Mouse (Mus musculus) lung, postnatal 0 days (tissue): ENCODE results near the gene Fhad1. TPM values are rescaled to one million over a fixed set of nuclear protein-coding genes. Genes with fewer than 3 reads are reported as not detected.
A peak's percentile ranks its signal among the peaks of the same experiment; 100 is the strongest.

Source experiments
- ATAC-seq: fragments of 200-750 bp; cut with Nextera tagmentation; 2 replicates; pipeline ENCODE4 v1.8.0; 2017; ENCODE audit warnings: moderate library complexity
- DNase-seq: peaks from one replicate; pipeline ENCODE4 v3.0.0-alpha.2; 2016; ENCODE audit warnings: low spot score
- H3K27ac ChIP-seq: fragments of 300-500 bp; sonication (generic); 2 replicates; pipeline ENCODE4 v1.5.1; 2014; ENCODE audit warnings: antibody characterized with exemption, mild to moderate bottlenecking, low read length, mixed read lengths
- H3K27me3 ChIP-seq: fragments of 300-500 bp; sonication (generic); replicated peaks from 2 replicates; pipeline ENCODE4 v1.6.1; 2014; ENCODE audit warnings: low read length, mixed read lengths; ENCODE audit not compliant: insufficient read depth
- H3K36me3 ChIP-seq: fragments of 300-500 bp; sonication (generic); 2 replicates; pipeline ENCODE4 v1.6.1; 2014; ENCODE audit warnings: low read length, mixed read lengths; ENCODE audit not compliant: insufficient read depth
- H3K4me1 ChIP-seq: fragments of 300-500 bp; sonication (generic); 2 replicates; pipeline ENCODE4 v1.6.1; 2014; ENCODE audit warnings: antibody characterized with exemption, low read depth, low read length, mixed read lengths; ENCODE audit not compliant: insufficient read depth
- H3K4me2 ChIP-seq: fragments of 300-500 bp; sonication (generic); replicated peaks from 2 replicates; pipeline ENCODE4 v1.6.1; 2014; ENCODE audit warnings: low read depth, mild to moderate bottlenecking, low read length, moderate library complexity, mixed read lengths
- H3K4me3 ChIP-seq: fragments of 300-500 bp; sonication (generic); 2 replicates; pipeline ENCODE4 v1.5.1; 2014; ENCODE audit warnings: low read depth, low read length
- H3K9ac ChIP-seq: fragments of 300-500 bp; sonication (generic); replicated peaks from 2 replicates; pipeline ENCODE4 v1.6.1; 2014; ENCODE audit warnings: low read depth, mild to moderate bottlenecking
- H3K9me3 ChIP-seq: fragments of 300-500 bp; sonication (generic); 2 replicates; pipeline ENCODE4 v1.6.1; 2016; ENCODE audit warnings: low read length, mixed read lengths
- CTCF ChIP-seq: IDR thresholded peaks from 2 replicates; pipeline ENCODE4 v1.5.1; 2016; ENCODE audit warnings: antibody characterized with exemption, mild to moderate bottlenecking
- EP300 ChIP-seq: IDR thresholded peaks from 2 replicates; pipeline ENCODE4 v1.6.1; 2016; ENCODE audit warnings: antibody characterized with exemption, mild to moderate bottlenecking, control low read depth
- WGBS: fragments of 180-500 bp; shearing (Covaris S2); extraction: QIAGEN DNeasy Blood & Tissue Kit; methylation state at CpG from one replicate; pipeline ENCODE4 v1.1.7; 2014; 5-methylcytosine and 5-hydroxymethylcytosine counted together
- polyA plus RNA-seq: library from polyadenylated mRNA; unstranded; fragments of >200 nt; fragmentation: Nextera tagmentation; extraction: Ambion mirVana; gene quantifications from 2 replicates; pipeline ENCODE4 v1.2.1, GENCODE M21; 2015

Fhad1 gene
- polyA plus RNA-seq, 1 experiment from 2014 or later: 6.5 TPM

- no peak overlapping the region for H3K27ac ChIP-seq
- no peaks in the 10 kb centered on the region for H3K27me3 ChIP-seq
- DNase-seq: peak; percentile 37
- H3K4me1 ChIP-seq: no peaks in the 10 kb centered on the region
- no peak overlapping the region for H3K4me2 ChIP-seq
- peak; percentile 21 for ATAC-seq
- no peak overlapping the region for H3K9ac ChIP-seq
- WGBS: 61% methylated on average over 13 of the region's 14 CpGs
- H3K4me3 ChIP-seq: no peak overlapping the region
- H3K9me3 ChIP-seq: no peaks in the 10 kb centered on the region
- TF ChIP-seq CTCF: no peak
- H3K36me3 ChIP-seq: no peaks in the 10 kb centered on the region
Measured at GRCm38 (mm10) chr4:141932785-141933574, 81.9 kb downstream of the Fhad1 start.

- WGBS: 80% methylated on average over 5 of the region's 5 CpGs
- no peak for ATAC-seq
- H3K9ac ChIP-seq: no peak overlapping the region
- no peaks in the 10 kb centered on the region for H3K27me3 ChIP-seq
- no peaks in the 10 kb centered on the region for H3K4me1 ChIP-seq
- DNase-seq: no peak
- no peak overlapping the region for H3K4me2 ChIP-seq
- TF ChIP-seq CTCF (no peak), EP300 (no peak)
- H3K36me3 ChIP-seq: no peaks in the 10 kb centered on the region
- H3K4me3 ChIP-seq: no peak overlapping the region
- no peaks in the 10 kb centered on the region for H3K9me3 ChIP-seq
- H3K27ac ChIP-seq: no peak overlapping the region
Measured at GRCm38 (mm10) chr4:141931526-141931925, 83.4 kb downstream of the Fhad1 start.

GRCm38 (mm10) chr4:141930001-141930400, 84.9 kb downstream of the Fhad1 start:
- no peak for ATAC-seq
- no peak for DNase-seq
- no peak overlapping the region for H3K4me3 ChIP-seq
- H3K4me1 ChIP-seq: no peaks in the 10 kb centered on the region
- no peak overlapping the region for H3K9ac ChIP-seq
- no peaks in the 10 kb centered on the region for H3K27me3 ChIP-seq
- H3K9me3 ChIP-seq: no peaks in the 10 kb centered on the region
- H3K27ac ChIP-seq: no peak overlapping the region
- H3K36me3 ChIP-seq: no peaks in the 10 kb centered on the region
- TF ChIP-seq EP300: no peak
- no peak for TF ChIP-seq CTCF
- WGBS: 78% methylated on average over 11 of the region's 11 CpGs
- no peak overlapping the region for H3K4me2 ChIP-seq

GRCm38 (mm10) chr4:141928881-141929281, 86.0 kb downstream of the Fhad1 start:
- Histone ChIP-seq H3K27ac (no peak overlapping the region), H3K9me3 (no peaks in the 10 kb centered on the region), H3K4me3 (no peak overlapping the region), H3K9ac (no peak overlapping the region), H3K36me3 (no peaks in the 10 kb centered on the region), H3K27me3 (no peaks in the 10 kb centered on the region), H3K4me1 (no peaks in the 10 kb centered on the region), H3K4me2 (no peak overlapping the region)
- peak; percentile 96 for TF ChIP-seq EP300
- TF ChIP-seq CTCF: no peak
- 26% methylated on average over 7 of the region's 7 CpGs for WGBS
- DNase-seq (peak; percentile 89), ATAC-seq (peak; percentile 89)

DNA sequence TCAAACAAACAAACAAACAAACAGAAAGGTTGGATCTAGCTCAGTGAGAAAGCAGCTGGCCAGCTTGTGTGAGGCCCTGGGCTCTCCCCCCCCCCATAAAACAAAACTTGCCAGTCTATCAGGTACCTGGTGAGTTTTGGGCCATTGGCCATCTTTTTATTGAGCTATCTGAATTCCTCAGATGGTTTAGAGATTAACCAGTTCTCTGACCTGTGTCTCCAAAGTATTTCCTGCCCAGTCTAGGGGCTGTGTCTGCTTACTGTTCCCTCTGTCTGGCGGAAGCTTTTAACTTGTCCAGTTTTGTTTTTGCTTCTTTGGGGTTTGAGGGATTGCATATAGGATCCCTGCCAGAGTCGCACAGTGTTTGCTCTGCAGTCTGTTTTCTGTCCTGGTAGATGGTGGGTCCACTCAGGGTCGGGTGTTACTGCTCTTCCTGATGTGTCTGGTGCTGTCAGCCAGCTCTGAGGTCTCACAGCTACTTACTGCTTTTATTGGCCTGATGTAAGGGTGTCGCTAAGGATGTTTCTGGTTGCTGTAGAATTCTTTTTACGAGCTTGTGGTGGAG, 89.0 kb downstream of the Fhad1 start:
- no peak overlapping the region for H3K27ac ChIP-seq
- no peak overlapping the region for H3K9ac ChIP-seq
- no peaks in the 10 kb centered on the region for H3K9me3 ChIP-seq
- no peaks in the 10 kb centered on the region for H3K27me3 ChIP-seq
- 46% methylated on average over 5 of the region's 5 CpGs for WGBS
- no peak overlapping the region for H3K4me3 ChIP-seq
- ATAC-seq (no peak), DNase-seq (no peak)
- TF ChIP-seq EP300 (no peak), CTCF (no peak)
- H3K4me2 ChIP-seq: no peak overlapping the region
- no peaks in the 10 kb centered on the region for H3K36me3 ChIP-seq
- H3K4me1 ChIP-seq: no peaks in the 10 kb centered on the region

- H3K4me3 ChIP-seq: no peak overlapping the region
- H3K9ac ChIP-seq: no peak overlapping the region
- ATAC-seq (no peak), DNase-seq (no peak)
- no peak overlapping the region for H3K27ac ChIP-seq
- no peak for TF ChIP-seq CTCF
- no peak for TF ChIP-seq EP300
- H3K4me2 ChIP-seq: no peak overlapping the region
- H3K9me3 ChIP-seq: no peaks in the 10 kb centered on the region
- WGBS: 53% methylated on average over 11 of the region's 11 CpGs
- no peaks in the 10 kb centered on the region for H3K4me1 ChIP-seq
- no peaks in the 10 kb centered on the region for H3K27me3 ChIP-seq
- no peaks in the 10 kb centered on the region for H3K36me3 ChIP-seq
Measured at GRCm38 (mm10) chr4:141923961-141924360, 90.9 kb downstream of the Fhad1 start.
